Mouse (Mus musculus) right cerebral cortex, postnatal 36 days (tissue): ENCODE results near the gene Loxl4.

Experiments used
- DNase-seq, 2 experiments: peaks; one replicate each; pipeline ENCODE4 v3.0.0; 2022; ENCODE audit warnings: low spot score in 2 of 2, mixed read lengths in 1 of 2

Loxl4 gene

GRCm38 (mm10) chr19:42566283-42567019 is 46.2 kb downstream of the Loxl4 start:
- DNase-seq = no peak

DNA sequence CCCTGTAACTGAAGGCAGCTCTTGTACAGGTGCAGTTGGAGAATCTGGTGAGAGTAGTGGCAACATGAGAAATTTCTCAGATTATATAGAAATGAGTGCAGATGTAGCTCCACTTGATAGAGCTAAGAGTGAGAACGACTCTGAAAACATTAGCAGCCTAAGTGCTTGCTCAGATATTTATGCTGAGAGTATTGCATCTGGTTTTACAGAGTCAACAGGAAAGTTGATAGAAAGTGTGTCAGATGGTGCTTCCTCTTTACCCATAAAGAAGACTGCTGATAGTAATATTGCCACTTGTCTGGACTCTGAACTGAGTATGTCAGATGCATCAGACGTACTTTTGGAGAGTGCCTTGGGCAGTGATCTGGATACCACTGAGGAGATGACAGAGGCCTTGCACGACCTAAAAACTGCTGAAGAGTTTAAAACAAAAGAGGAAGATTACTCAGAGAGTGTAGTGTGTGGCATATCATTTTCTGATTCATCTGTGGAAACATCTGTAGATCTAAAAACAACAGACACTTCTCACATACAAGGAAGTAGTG is 48.8 kb downstream of the Loxl4 start:
- DNase-seq = no peak

- DNase-seq = no peak
These were observed 49.6 kb downstream of the Loxl4 start for GRCm38 (mm10) chr19:42562981-42563380.

GRCm38 (mm10) chr19:42561991-42562390 is 50.6 kb downstream of the Loxl4 start:
- DNase-seq = no peak

DNA sequence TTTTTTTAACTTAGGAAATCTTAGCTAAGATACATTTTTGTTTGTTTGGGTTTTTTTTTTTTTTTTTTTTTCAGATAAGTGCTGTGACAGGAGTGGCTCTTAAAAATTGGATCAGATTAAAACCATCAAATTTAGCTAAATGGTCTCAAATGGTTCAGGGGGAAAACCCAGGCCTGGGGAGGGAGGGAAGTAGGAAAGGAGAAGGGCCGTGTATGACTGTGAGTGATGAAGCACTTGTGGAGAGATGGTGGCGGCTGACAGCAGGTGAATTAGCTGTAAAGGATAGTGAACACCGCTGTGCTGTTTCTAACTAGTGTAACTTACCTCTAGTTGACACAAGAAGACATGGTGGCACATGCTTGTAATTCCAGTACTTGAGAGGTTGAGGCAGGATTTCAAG is 53.9 kb downstream of the Loxl4 start:
- no peak for DNase-seq
